Mouse (Mus musculus): ENCODE measurements at regions not wholly inside any gene's neighbourhood (a gene's known extent, or its start where the extent isn't known, plus 50 kb on each side); places are given as distances from the start of the nearest gene placed in this dataset.

- H3K4me3 ChIP-seq (ENCODE audit: insufficient read depth in 1 of 2, low read depth in 2 of 2, low read length in 2 of 2): no peak overlapping the region
- ATAC-seq (ENCODE audit: insufficient read depth) (no peak), DNase-seq (ENCODE audit: low read depth in 3 of 3, low spot score in 3 of 3) (no peak)
- TF ChIP-seq CTCF (IDR thresholded peaks at IDR 0.05; ENCODE audit: low read depth) (no peak), EP300 (IDR thresholded peaks at IDR 0.05; ENCODE audit: low read depth) (no peak)
- no peaks in the 10 kb centered on the region for H3K4me1 ChIP-seq (replicated peaks; ENCODE audit: control insufficient read depth in 2 of 2, insufficient read depth in 2 of 2, low read length in 1 of 2)
- H3K4me2 ChIP-seq (ENCODE audit: low read depth): no peak overlapping the region
- WGBS (ENCODE audit: insufficient replicate concordance): 56% methylated on average over 7 of the region's 7 CpGs
- H3K9ac ChIP-seq (replicated peaks): no peak overlapping the region
- H3K27me3 ChIP-seq (ENCODE audit: control insufficient read depth, insufficient read depth, low read length): no peaks in the 10 kb centered on the region
- no peaks in the 10 kb centered on the region for H3K9me3 ChIP-seq (ENCODE audit: control insufficient read depth, low read length)
- no peak overlapping the region for H3K27ac ChIP-seq
- no peaks in the 10 kb centered on the region for H3K36me3 ChIP-seq (replicated peaks; ENCODE audit: control insufficient read depth, insufficient read depth, low read depth)
Measured at GRCm38 (mm10) chr10:67483371-67483770, 51.9 kb upstream of the Egr2 start.

GRCm38 (mm10) chr10:67484091-67484745 lies 51.1 kb upstream of the Egr2 start:
- Histone ChIP-seq H3K4me1 (replicated peaks; ENCODE audit: control insufficient read depth in 2 of 2, insufficient read depth in 2 of 2, low read length in 1 of 2) (no peaks in the 10 kb centered on the region), H3K4me2 (ENCODE audit: low read depth) (no peak overlapping the region), H3K9ac (replicated peaks) (no peak overlapping the region), H3K27me3 (ENCODE audit: control insufficient read depth, insufficient read depth, low read length) (no peaks in the 10 kb centered on the region), H3K9me3 (ENCODE audit: control insufficient read depth, low read length) (no peaks in the 10 kb centered on the region), H3K4me3 (ENCODE audit: insufficient read depth in 1 of 2, low read depth in 2 of 2, low read length in 2 of 2) (no peak overlapping the region), H3K36me3 (replicated peaks; ENCODE audit: control insufficient read depth, insufficient read depth, low read depth) (no peaks in the 10 kb centered on the region), H3K27ac (no peak overlapping the region)
- DNase-seq (ENCODE audit: low read depth in 3 of 3, low spot score in 3 of 3) (no peak), ATAC-seq (ENCODE audit: insufficient read depth) (no peak)
- TF ChIP-seq CTCF (IDR thresholded peaks at IDR 0.05; ENCODE audit: low read depth) (no peak), EP300 (IDR thresholded peaks at IDR 0.05; ENCODE audit: low read depth) (no peak)
- WGBS (ENCODE audit: insufficient replicate concordance): 59% methylated on average over 3 of the region's 3 CpGs
